Mouse (Mus musculus) ES-Bruce4 (cell line): ENCODE measurements around the gene Smug1. TPM values are rescaled to one million over a fixed set of nuclear protein-coding genes. Genes with fewer than 3 reads are reported as not detected.
A peak's percentile ranks its signal among the peaks of the same experiment; 100 is the strongest.

Experiments used
- H3K27ac ChIP-seq: 2 replicates; pipeline ENCODE4 v1.5.1; 2012; ENCODE audit warnings: low read length, inconsistent platforms; ENCODE audit not compliant: insufficient read depth
- H3K27me3 ChIP-seq: 2 replicates; pipeline ENCODE4 v1.6.1; 2012; ENCODE audit warnings: mild to moderate bottlenecking, low read length, inconsistent platforms; ENCODE audit not compliant: control insufficient read depth, poor library complexity, insufficient read depth, severe bottlenecking
- H3K36me3 ChIP-seq: 2 replicates; pipeline ENCODE4 v1.6.1; 2012; ENCODE audit warnings: inconsistent platforms, mild to moderate bottlenecking, low read length, moderate library complexity; ENCODE audit not compliant: control insufficient read depth, poor library complexity, insufficient read depth, severe bottlenecking
- H3K4me1 ChIP-seq: one replicate; pipeline ENCODE4 v1.8.1; 2011; ENCODE audit warnings: low read length; ENCODE audit not compliant: control insufficient read depth, insufficient read depth
- H3K4me3 ChIP-seq: 2 replicates; pipeline ENCODE4 v1.5.1; 2011; ENCODE audit warnings: low read depth, mild to moderate bottlenecking, low read length
- H3K9ac ChIP-seq: 2 replicates; pipeline ENCODE4 v1.6.1; 2012; ENCODE audit warnings: low read depth, mild to moderate bottlenecking, inconsistent platforms; ENCODE audit not compliant: poor library complexity, severe bottlenecking
- H3K9me3 ChIP-seq: replicated peaks from 2 replicates; pipeline ENCODE4 v1.6.1; 2012; ENCODE audit warnings: mild to moderate bottlenecking, low read length, inconsistent platforms; ENCODE audit not compliant: control insufficient read depth, poor library complexity, insufficient read depth, severe bottlenecking
- CTCF ChIP-seq: IDR thresholded peaks from one replicate; pipeline ENCODE4 v1.8.1; 2011; ENCODE audit warnings: low read depth, low read length
- EP300 ChIP-seq: IDR thresholded peaks from 2 replicates; pipeline ENCODE4 v1.6.1; 2011; ENCODE audit warnings: low read depth, low read length; ENCODE audit not compliant: insufficient read depth
- POLR2A ChIP-seq: IDR thresholded peaks from one replicate; pipeline ENCODE4 v1.8.1; 2011; ENCODE audit warnings: low read length; ENCODE audit not compliant: insufficient read depth
- polyA plus RNA-seq: library from polyadenylated mRNA; stranded (reverse); fragments of >200 nt; gene quantifications from 2 replicates; pipeline ENCODE4 v1.2.4, GENCODE M21; 2011; ENCODE audit warnings: low read depth; ENCODE audit not compliant: missing spikeins, insufficient read depth, insufficient read length

Smug1 gene
- polyA plus RNA-seq, 1 experiment: 15.3 TPM

DNA sequence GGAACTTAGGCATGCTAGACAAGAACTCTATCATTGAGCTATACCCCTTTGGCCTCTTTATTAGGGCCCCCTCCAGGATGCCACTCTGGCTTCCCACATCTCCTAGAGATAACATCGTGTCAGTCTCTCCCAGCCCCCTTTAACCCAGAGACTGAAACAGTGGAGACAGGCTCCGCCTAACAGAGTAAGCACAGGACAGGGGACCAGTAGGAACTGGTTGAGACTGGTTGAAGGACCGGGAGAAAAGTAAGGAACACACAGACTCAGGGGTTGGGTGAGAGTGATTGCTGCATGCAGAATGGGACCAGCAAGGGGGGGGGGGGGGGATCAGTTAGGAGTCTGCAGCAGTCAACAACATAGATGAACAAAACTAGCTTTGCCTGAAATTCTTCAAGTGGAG, 22.7 kb downstream of the Smug1 start:
- no peak overlapping the region for H3K9ac ChIP-seq
- H3K27me3 ChIP-seq: peaks cover 3% of the 10 kb centered on the region; the same call in 1 of the 2 replicates
- no peak for TF ChIP-seq CTCF
- TF ChIP-seq EP300: no peak
- peaks cover 3% of the 10 kb centered on the region for H3K4me1 ChIP-seq
- H3K4me3 ChIP-seq: no peak overlapping the region
- no peak overlapping the region for H3K27ac ChIP-seq
- H3K36me3 ChIP-seq: no peaks in the 10 kb centered on the region
- H3K9me3 ChIP-seq: no peaks in the 10 kb centered on the region

DNA sequence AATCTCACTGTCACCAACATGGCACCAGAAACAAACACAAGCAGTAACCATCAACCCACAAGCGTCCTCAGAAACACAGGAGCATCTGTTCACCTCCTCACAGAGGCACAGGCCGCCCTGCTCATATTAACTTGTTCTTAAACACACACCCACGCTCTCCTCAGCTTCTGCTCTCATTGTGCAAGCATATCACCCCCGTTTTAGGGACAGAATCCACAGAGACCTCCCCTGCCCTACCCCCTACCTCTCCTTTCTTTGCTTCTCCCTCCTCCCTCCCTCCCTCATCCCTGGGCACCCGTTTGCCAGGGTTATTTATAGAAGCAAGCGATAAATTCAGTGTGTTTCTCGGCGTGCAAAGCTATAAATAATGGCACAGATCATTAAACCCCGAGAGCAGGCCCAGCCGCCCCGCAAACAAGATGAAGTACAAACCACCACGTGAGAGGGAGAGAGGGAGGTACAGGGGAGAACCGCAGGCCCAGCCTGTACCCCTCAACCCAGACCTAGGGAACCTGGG, 31.4 kb downstream of the Smug1 start:
- no peak overlapping the region for H3K27ac ChIP-seq
- H3K4me3 ChIP-seq: no peak overlapping the region
- no peak for TF ChIP-seq POLR2A
- TF ChIP-seq CTCF: no peak
- TF ChIP-seq EP300: no peak
- H3K36me3 ChIP-seq: no peaks in the 10 kb centered on the region
- H3K9ac ChIP-seq: no peak overlapping the region
- no peaks in the 10 kb centered on the region for H3K9me3 ChIP-seq
- H3K4me1 ChIP-seq: peaks cover 4% of the 10 kb centered on the region
- H3K27me3 ChIP-seq: no peaks in the 10 kb centered on the region

DNA sequence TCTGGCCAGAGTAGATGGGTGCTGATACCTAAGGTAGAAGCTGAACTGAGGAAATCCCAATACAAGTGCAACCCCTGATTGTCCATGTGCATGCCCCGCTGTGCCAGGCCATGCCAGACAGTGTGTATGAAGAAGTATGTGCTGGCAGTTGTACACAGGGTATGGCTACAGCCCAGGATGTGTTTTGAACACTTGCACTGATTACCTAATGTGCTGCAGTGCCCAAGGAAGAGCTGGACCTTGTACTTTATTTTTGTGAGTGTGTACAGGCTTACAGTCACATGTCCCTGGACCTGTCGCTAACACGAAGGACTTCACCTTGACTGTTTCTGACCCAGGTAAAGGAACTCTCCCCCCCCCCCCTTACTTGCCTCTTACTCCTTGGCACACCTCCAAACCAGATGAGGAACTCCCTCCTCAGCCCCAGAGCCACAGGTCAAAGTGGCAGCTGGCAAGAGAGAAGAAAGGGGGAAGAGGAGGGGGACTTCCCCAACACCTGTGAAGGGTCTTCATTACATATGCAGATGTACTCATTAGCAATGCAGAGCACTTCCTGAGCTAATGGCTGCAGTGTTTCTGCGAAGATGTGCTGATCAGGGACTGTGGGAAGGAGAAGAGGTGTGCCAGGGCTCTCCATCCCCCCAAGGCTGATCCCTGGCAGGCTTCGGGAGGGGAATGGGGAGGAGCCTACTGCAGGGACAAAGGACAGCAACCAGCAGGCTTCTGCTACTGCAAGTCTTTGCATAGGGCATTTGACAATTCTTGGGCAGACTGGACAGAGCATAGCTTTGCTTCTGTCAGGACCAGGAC, 32.4 kb downstream of the Smug1 start:
- Histone ChIP-seq H3K4me3 (no peak overlapping the region), H3K4me1 (peaks cover 4% of the 10 kb centered on the region), H3K27me3 (no peaks in the 10 kb centered on the region), H3K27ac (no peak overlapping the region), H3K36me3 (no peaks in the 10 kb centered on the region), H3K9ac (no peak overlapping the region), H3K9me3 (no peaks in the 10 kb centered on the region)
- TF ChIP-seq POLR2A (no peak), EP300 (peak; percentile 79; the same call in 1 of the 2 replicates)

DNA sequence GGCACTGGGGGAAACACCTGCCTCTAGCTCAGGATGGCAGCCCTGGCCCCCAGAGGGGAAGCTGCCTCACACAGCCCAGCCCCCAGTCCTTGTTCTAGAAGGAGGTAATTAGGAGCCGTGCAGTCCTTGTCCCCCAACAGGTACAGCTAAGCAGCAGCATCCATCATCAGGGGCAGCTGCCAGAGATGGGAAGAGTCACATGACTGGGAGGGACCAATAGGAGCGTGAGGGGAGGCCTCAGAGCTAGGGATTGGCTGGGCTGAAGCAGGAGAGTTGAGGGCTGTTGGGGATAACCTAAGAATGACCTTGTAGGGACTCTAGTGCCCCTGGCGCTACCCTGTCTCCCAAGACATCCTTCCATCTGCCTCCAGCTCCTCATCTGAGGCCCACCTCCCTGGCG, 33.1 kb downstream of the Smug1 start:
- Histone ChIP-seq H3K36me3 (no peaks in the 10 kb centered on the region), H3K9me3 (no peaks in the 10 kb centered on the region), H3K27me3 (no peaks in the 10 kb centered on the region), H3K4me3 (no peak overlapping the region), H3K27ac (no peak overlapping the region), H3K4me1 (peaks cover 4% of the 10 kb centered on the region), H3K9ac (no peak overlapping the region)
- TF ChIP-seq CTCF (no peak), EP300 (no peak), POLR2A (no peak)

DNA sequence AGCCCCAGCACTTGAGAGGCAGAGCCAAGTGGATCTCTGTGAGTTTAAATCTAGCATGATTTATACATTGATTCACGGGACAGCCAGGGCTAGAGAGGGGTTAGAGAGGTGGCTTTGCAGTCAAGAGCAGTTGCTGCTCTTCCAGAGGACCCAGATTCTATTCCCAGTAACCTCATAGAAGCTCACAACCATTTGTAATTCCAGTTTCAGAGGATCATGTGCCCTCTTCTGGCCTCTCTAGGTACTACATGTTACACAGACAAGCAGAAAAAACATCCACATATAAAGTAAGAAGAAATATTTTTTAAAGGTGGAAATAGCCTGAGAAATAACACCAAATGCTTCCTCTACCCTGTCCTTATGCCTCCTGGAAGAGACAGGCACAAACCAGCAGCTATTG, 36.2 kb downstream of the Smug1 start:
- Histone ChIP-seq H3K27ac (no peak overlapping the region), H3K36me3 (no peaks in the 10 kb centered on the region), H3K4me3 (no peak overlapping the region), H3K9me3 (no peaks in the 10 kb centered on the region; the same call in 1 of the 2 replicates), H3K9ac (no peak overlapping the region), H3K4me1 (peaks cover 4% of the 10 kb centered on the region), H3K27me3 (no peaks in the 10 kb centered on the region)
- TF ChIP-seq CTCF: peak; percentile 1
- no peak for TF ChIP-seq POLR2A

DNA sequence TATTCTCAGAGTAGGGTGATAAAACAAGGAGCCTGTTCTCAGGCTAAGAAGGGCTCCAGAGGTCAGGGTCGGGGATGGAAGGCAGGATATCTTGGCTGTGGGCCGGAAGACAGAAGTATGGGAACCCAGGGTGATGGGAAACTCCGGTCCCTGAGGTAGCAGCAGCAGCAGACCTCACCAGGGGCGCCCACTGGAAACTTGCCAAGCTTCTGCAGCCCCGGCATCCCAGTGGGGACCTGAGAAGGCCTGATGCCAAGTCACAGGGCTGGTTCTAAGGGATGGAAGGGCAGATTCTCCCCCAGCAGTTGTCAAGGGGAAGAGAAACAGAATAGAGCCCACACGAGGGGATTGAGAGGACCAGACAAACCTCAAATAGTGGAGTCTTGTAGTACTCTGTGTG, 37.6 kb downstream of the Smug1 start:
- no peaks in the 10 kb centered on the region for H3K27me3 ChIP-seq
- no peak overlapping the region for H3K27ac ChIP-seq
- TF ChIP-seq EP300 (no peak), CTCF (no peak), POLR2A (no peak)
- H3K4me1 ChIP-seq: peaks cover 2% of the 10 kb centered on the region
- H3K9ac ChIP-seq: no peak overlapping the region
- no peaks in the 10 kb centered on the region for H3K36me3 ChIP-seq
- H3K4me3 ChIP-seq: no peak overlapping the region
- no peaks in the 10 kb centered on the region; the same call in 1 of the 2 replicates for H3K9me3 ChIP-seq
